Mouse (Mus musculus) small intestine, adult 2 months (tissue): ENCODE data around the gene Cdkn2b. TPM values are rescaled to one million over a fixed set of nuclear protein-coding genes. Genes with fewer than 3 reads are reported as not detected.

Experiments used
- H3K27ac ChIP-seq: fragments of 200-500 bp; 2 replicates; pipeline ENCODE4 v1.5.1; 2012; ENCODE audit warnings: low read depth, low read length, control low read depth, inconsistent platforms; ENCODE audit not compliant: insufficient read depth
- H3K27me3 ChIP-seq: fragments of 200-500 bp; 2 replicates; pipeline ENCODE4 v1.6.1; 2012; ENCODE audit warnings: mild to moderate bottlenecking, moderate library complexity, low read length, inconsistent platforms; ENCODE audit not compliant: control insufficient read depth, insufficient read depth
- H3K36me3 ChIP-seq: fragments of 200-500 bp; 2 replicates; pipeline ENCODE4 v1.6.1; 2012; ENCODE audit warnings: mild to moderate bottlenecking, low read length, control low read depth, inconsistent platforms; ENCODE audit not compliant: control insufficient read depth, insufficient read depth
- H3K4me1 ChIP-seq: fragments of 200-500 bp; 2 replicates; pipeline ENCODE4 v1.6.1; 2012; ENCODE audit warnings: low read length, inconsistent platforms, mixed read lengths; ENCODE audit not compliant: control insufficient read depth, insufficient read depth, insufficient read length
- H3K4me3 ChIP-seq: fragments of 200-500 bp; 2 replicates; pipeline ENCODE4 v1.5.1; 2012; ENCODE audit warnings: low read depth, mild to moderate bottlenecking, control low read depth, inconsistent platforms, low read length, moderate library complexity
- CTCF ChIP-seq: fragments of 200-500 bp; IDR thresholded peaks from 2 replicates; pipeline ENCODE4 v1.5.1; 2012; ENCODE audit warnings: low read depth, mild to moderate bottlenecking, control low read depth, inconsistent platforms, low read length, moderate library complexity, mixed read lengths; ENCODE audit not compliant: insufficient replicate concordance, insufficient read length; ENCODE audit errors: extremely low read depth
- POLR2A ChIP-seq: fragments of 200-500 bp; IDR thresholded peaks from 2 replicates; pipeline ENCODE4 v1.6.1; 2012; ENCODE audit warnings: low read depth, mild to moderate bottlenecking, control low read depth, inconsistent platforms, low read length, moderate library complexity
- WGBS: fragments of 180-500 bp; shearing (Covaris S2); methylation state at CpG from one replicate; pipeline ENCODE4 v1.1.7; 2018; 5-methylcytosine and 5-hydroxymethylcytosine counted together
- polyA plus RNA-seq: library from polyadenylated mRNA; depleted of rRNA; stranded (reverse); fragments of >200 nt; gene quantifications from 2 replicates; pipeline ENCODE4 v1.2.3, GENCODE M21; 2012

The Cdkn2b gene
- polyA plus RNA-seq, 1 experiment: 280 TPM

GRCm38 (mm10) chr4:89277381-89277940, 33.4 kb downstream of the Cdkn2b start:
- 11% methylated on average over 5 of the region's 5 CpGs for WGBS
- Histone ChIP-seq H3K36me3 (no peaks in the 10 kb centered on the region), H3K27ac (no peak overlapping the region), H3K27me3 (peaks cover 81% of the 10 kb centered on the region), H3K4me3 (no peak overlapping the region), H3K4me1 (peaks cover 4% of the 10 kb centered on the region)
- TF ChIP-seq POLR2A (no peak), CTCF (no peak)

GRCm38 (mm10) chr4:89276669-89277219, 34.1 kb downstream of the Cdkn2b start:
- Histone ChIP-seq H3K4me3 (no peak overlapping the region), H3K4me1 (no peaks in the 10 kb centered on the region; the same call in none of the 2 replicates), H3K36me3 (no peaks in the 10 kb centered on the region), H3K27me3 (peaks cover 81% of the 10 kb centered on the region), H3K27ac (no peak overlapping the region)
- WGBS: 4% methylated on average over 37 of the region's 37 CpGs
- no peak for TF ChIP-seq POLR2A

GRCm38 (mm10) chr4:89275811-89276584, 34.8 kb downstream of the Cdkn2b start:
- Histone ChIP-seq H3K27me3 (peaks cover 75% of the 10 kb centered on the region), H3K4me3 (no peak overlapping the region), H3K27ac (no peak overlapping the region), H3K4me1 (no peaks in the 10 kb centered on the region; the same call in none of the 2 replicates), H3K36me3 (no peaks in the 10 kb centered on the region)
- WGBS: 10% methylated on average over 25 of the region's 25 CpGs
- TF ChIP-seq POLR2A (no peak), CTCF (no peak)

DNA sequence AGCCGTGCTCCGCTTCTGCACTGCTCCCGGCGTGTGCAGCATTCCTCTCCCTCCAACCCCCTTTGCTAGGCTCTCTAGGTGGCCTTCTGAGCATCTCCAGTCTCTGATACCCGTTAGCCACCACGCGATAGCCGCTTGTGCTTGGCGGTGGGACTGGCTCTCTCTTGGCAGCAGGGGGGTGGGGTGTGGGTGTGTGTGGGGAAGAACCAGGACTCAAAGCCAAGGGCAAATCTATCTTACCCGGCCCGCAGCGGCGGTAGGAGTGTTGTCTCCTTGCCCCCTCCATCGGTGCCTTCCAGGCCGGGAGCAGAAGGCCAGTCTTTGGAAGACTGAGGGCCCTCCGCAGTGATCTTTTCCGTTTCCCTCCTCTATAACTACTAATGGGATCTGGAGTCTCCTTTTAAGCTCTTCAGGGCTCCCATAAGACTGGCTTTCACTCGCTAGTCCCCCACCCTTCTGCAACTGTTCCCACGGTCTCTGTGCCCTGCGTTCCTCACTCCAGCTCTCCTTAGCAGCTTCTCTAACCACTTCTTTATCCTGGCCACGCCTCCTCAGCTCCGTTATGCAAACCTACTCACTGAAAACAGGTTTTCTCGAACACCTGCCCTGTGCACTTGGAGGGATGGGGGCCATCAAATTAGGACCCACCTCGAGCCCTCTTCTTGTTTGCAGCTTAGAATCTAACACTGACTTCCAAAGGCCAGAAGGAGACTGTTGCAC, 35.9 kb downstream of the Cdkn2b start:
- Histone ChIP-seq H3K27ac (no peak overlapping the region), H3K4me3 (no peak overlapping the region), H3K36me3 (no peaks in the 10 kb centered on the region), H3K4me1 (no peaks in the 10 kb centered on the region; the same call in none of the 2 replicates), H3K27me3 (peaks cover 77% of the 10 kb centered on the region)
- 5% methylated on average over 24 of the region's 24 CpGs for WGBS
- TF ChIP-seq CTCF (no peak), POLR2A (no peak)

DNA sequence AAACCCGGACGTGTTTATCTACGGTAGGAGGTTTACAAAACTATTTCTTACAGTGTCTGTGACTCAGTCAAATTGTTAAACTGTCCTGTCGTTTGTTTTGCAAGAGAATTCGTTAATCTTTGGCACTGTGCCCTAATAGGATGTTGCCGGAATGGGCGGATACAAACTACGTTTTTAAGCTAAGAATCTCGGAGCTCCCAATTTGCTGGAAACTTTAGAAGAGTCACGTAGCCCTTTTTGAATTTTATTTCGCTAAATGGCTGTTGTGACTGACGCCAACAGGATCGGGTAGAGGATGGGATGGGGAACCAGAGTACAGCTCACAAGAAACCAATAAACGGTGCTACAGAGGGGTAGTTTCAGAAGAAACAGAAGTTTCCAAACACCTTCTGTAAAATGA, 36.8 kb downstream of the Cdkn2b start:
- no peaks in the 10 kb centered on the region; the same call in none of the 2 replicates for H3K4me1 ChIP-seq
- H3K4me3 ChIP-seq: no peak overlapping the region
- H3K27ac ChIP-seq: no peak overlapping the region
- H3K27me3 ChIP-seq: peaks cover 69% of the 10 kb centered on the region
- 3% methylated on average over 14 of the region's 14 CpGs for WGBS
- TF ChIP-seq POLR2A (no peak), CTCF (no peak)
- no peaks in the 10 kb centered on the region for H3K36me3 ChIP-seq

DNA sequence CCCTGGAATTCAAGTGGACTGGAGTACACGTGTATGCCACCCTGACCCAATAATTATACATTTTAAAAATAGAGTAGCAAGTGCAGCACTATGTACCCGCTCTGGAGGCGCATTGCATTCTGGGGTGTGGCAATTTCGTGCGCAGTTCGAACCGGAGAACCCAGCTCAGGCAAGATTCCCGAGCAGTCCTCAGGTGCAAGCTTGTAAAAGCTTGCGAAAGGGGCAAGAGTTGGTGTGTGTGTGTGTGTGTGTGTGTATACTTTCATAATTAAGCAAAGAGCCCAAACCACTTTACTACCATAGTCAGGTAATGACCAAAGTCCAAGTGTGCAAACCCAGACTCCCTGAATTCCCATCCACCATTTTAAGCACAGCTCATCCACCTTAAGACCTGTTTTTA, 37.3 kb downstream of the Cdkn2b start:
- Histone ChIP-seq H3K36me3 (no peaks in the 10 kb centered on the region), H3K27ac (no peak overlapping the region), H3K27me3 (peaks cover 65% of the 10 kb centered on the region), H3K4me1 (no peaks in the 10 kb centered on the region; the same call in none of the 2 replicates), H3K4me3 (no peak overlapping the region)
- WGBS: 5% methylated on average over 9 of the region's 9 CpGs
- TF ChIP-seq POLR2A (no peak), CTCF (no peak)
